Mouse (Mus musculus) WW6 (cell line): ENCODE measurements around the gene Miip.
"Not testable (repeated sequence)": the region's sequence is repeated elsewhere in the genome, so short reads cannot be mapped to it uniquely, and the experiment has no call there.

ENCODE experiments used
- DNase-seq: peaks from one replicate; pipeline ENCODE4 v3.0.0-alpha.2; 2013; ENCODE audit warnings: low read depth, low spot score

The Miip gene

GRCm38 (mm10) chr4:147869238-147869637, 622 bp upstream of the Miip start:
- no peak for DNase-seq

DNA sequence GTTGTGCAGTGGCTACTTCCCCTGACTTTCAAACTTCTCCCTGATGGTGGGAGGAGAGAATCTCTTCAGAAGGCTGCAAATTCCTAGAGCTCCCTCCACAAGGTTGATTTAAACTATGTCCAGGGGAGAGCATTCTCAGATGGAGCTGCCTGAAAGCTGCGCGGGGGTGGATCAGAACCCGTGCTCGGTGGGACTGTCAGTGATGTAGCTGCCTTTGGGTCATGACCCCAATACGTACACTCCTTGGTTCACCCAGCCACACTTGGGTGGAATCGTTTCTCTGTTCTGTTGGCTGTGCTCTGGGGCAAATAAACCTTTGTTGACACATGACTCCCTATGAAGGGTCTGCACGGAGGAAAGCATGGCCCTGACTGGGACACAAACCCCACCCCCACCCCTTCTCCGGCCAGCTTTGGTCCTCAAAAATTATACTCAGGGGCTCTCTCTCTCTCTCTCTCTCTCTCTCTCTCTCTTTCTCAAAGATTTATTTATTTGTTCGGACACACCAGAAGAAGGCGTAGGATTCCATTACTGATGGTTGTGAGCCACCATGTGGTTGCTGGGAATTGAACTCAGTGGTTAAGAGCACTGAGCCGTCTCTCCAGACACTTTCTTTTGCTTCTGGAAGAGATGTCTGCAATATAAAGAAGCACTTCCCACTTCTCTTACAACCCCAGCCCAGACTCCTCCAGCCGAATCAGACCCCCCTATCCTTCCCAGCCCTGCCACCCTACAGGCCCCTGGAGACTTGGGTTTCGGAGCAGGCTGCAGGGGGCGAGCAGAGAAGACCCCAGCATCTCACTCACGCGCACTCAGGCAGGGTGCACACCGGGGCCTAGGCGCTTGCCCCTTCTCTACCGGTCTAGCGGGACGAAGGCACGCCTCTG, 810 bp downstream of the Miip start:
- DNase-seq: no peak

GRCm38 (mm10) chr4:147866793-147867192, 1.8 kb downstream of the Miip start:
- not testable (repeated sequence) for DNase-seq

GRCm38 (mm10) chr4:147866056-147866455, 2.6 kb downstream of the Miip start:
- no peak for DNase-seq

DNA sequence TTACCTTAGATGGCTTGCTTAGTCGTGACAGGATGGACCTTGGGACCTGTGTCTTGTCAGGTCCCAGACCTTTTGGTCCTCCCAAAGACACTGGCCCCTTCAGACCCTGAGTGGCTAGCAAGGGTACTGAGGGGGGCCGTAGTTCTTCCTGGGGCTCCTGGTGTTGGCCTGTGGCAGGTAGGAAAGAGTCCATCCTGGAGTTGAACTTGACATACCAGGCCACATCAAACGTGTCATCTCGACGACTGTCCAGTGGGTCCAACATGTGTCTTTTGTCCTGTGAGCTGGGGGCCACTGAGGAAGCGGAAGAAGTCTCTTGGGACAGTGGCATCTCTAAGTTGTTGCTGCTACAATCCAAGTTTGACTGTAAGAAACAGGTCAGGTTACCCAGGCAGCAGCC, 3.0 kb downstream of the Miip start:
- no peak for DNase-seq

- DNase-seq: no peak
Observed at GRCm38 (mm10) chr4:147862051-147862450, 6.6 kb downstream of the Miip start.

DNA sequence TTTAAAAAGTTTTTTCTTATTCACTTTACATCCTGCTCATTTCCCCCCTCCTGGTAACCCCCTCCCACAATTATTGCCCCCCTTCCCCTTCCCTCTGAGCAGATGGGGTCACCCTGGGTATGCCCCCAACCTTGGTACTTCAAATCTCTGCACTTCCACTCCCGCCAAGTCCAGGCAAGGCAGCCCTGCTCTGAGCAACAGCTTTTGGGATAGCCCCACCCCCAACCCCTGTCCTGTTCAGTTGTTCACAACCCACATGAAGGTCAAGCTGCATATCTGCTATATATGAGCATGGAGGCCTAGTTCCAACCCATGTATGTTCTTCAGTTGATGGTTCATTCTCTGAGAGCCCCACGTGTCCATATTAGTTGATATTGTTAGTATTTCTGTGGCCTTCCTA, 17.8 kb downstream of the Miip start:
- DNase-seq: no peak

GRCm38 (mm10) chr4:147848584-147848991, 20.0 kb downstream of the Miip start:
- DNase-seq: no peak

- peak; percentile 57 for DNase-seq
Observed at GRCm38 (mm10) chr4:147847614-147848583, 20.7 kb downstream of the Miip start, which contains the start of gene Zfp933. Gene Zfp933 (minus strand): TSS chr4:147848366.

DNA sequence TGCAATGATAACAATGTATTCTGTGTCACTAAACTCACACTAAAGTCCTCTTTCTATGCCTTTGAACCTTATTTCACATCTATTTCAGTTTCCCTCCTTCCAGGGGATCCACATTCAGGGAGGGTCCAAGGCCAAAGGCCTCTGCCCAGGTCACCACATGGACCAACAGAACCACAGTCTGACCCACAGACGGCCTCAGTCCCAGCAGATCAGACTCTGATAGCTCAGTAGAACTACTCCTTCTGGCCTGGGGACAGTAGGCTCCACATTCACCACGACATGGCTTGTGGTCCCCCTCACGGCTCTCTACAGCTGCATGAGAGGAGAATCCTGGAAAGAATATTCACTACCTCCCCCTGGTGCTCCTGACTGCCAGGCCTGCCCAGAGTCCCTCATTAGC, 25.7 kb downstream of the Miip start:
- no peak for DNase-seq

- DNase-seq: not testable (repeated sequence)
Observed at GRCm38 (mm10) chr4:147839282-147839681, 29.3 kb downstream of the Miip start.

- DNase-seq: no peak
Observed at GRCm38 (mm10) chr4:147824389-147824788, 44.2 kb downstream of the Miip start.

- DNase-seq: not testable (repeated sequence)
Observed at GRCm38 (mm10) chr4:147821414-147821813, 47.2 kb downstream of the Miip start.

DNA sequence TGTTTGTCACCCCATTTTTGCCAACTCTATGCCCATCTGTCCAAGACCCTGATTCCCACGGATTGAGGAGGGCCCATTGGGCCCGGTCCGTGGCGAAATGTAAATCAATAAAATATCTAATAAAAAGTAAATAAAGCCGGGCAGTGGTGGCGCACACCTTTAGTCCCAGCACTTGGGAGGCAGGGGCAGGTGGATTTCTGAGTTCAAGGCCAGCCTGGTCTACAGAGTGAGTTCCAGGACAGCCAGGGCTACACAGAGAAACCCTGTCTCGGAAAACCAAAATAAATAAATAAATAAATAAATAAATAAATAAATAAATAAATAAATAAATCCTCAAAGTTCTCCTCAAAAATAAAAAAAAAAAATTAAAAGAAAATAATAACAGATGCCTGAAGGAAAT, 49.0 kb downstream of the Miip start:
- not testable (repeated sequence) for DNase-seq

GRCm38 (mm10) chr4:147814592-147815167, 53.9 kb downstream of the Miip start:
- DNase-seq: no peak

GRCm38 (mm10) chr4:147813249-147813765, 55.3 kb downstream of the Miip start:
- no peak for DNase-seq
